Mouse (Mus musculus) stomach, embryonic 15.5 days (tissue): Measurements from ENCODE around the gene Gm20431. TPM values are rescaled to one million over a fixed set of nuclear protein-coding genes. Genes with fewer than 3 reads are reported as not detected.

ENCODE experiments used
- ATAC-seq: fragments of 200-750 bp; cut with Nextera tagmentation; 2 replicates; pipeline ENCODE4 v1.8.0; 2017; ENCODE audit warnings: low read depth, moderate number of reproducible peaks, moderate TSS enrichment; ENCODE audit not compliant: insufficient read depth, low FRiP score
- H3K27ac ChIP-seq: fragments of 300-500 bp; sonication (generic); 2 replicates; pipeline ENCODE4 v1.5.1; 2015; ENCODE audit warnings: mild to moderate bottlenecking, inconsistent platforms
- H3K27me3 ChIP-seq: fragments of 300-500 bp; sonication (generic); replicated peaks from 2 replicates; pipeline ENCODE4 v1.6.1; 2015; ENCODE audit warnings: inconsistent platforms
- H3K36me3 ChIP-seq: fragments of 300-500 bp; sonication (generic); 2 replicates; pipeline ENCODE4 v1.6.1; 2015; ENCODE audit warnings: inconsistent platforms
- H3K4me1 ChIP-seq: fragments of 300-500 bp; sonication (generic); 2 replicates; pipeline ENCODE4 v1.6.1; 2015; ENCODE audit warnings: inconsistent platforms
- H3K4me2 ChIP-seq: fragments of 300-500 bp; sonication (generic); 2 replicates; pipeline ENCODE4 v1.6.1; 2015; ENCODE audit warnings: mild to moderate bottlenecking, inconsistent platforms
- H3K4me3 ChIP-seq: fragments of 300-500 bp; sonication (generic); replicated peaks from 2 replicates; pipeline ENCODE4 v1.5.1; 2015; ENCODE audit warnings: inconsistent platforms
- H3K9ac ChIP-seq: fragments of 300-500 bp; sonication (generic); 2 replicates; pipeline ENCODE4 v1.6.1; 2015; ENCODE audit warnings: inconsistent platforms
- H3K9me3 ChIP-seq: fragments of 300-500 bp; sonication (generic); 2 replicates; pipeline ENCODE4 v1.6.1; 2016; ENCODE audit warnings: inconsistent platforms
- WGBS: fragments of 180-500 bp; shearing (Covaris S2); methylation state at CpG from one replicate; pipeline ENCODE4 v1.1.7; 2015; 5-methylcytosine and 5-hydroxymethylcytosine counted together
- polyA plus RNA-seq: library from polyadenylated mRNA; unstranded; fragments of >200 nt; fragmentation: Nextera tagmentation; extraction: Ambion mirVana; gene quantifications from 2 replicates; pipeline ENCODE4 v1.2.1, GENCODE M21; 2015

The Gm20431 gene
- polyA plus RNA-seq, 1 experiment from 2014 or later, result 9.6 TPM

- no peaks in the 10 kb centered on the region for H3K36me3 ChIP-seq
- no peaks in the 10 kb centered on the region for H3K27me3 ChIP-seq
- no peak overlapping the region for H3K27ac ChIP-seq
- no peak overlapping the region for H3K9ac ChIP-seq
- no peak for ATAC-seq
- H3K9me3 ChIP-seq, result no peaks in the 10 kb centered on the region
- H3K4me1 ChIP-seq, result peaks cover 17% of the 10 kb centered on the region
- H3K4me2 ChIP-seq, result no peak overlapping the region
- H3K4me3 ChIP-seq, result no peak overlapping the region
- WGBS, result 78% methylated on average over 14 of the region's 14 CpGs
Observed at GRCm38 (mm10) chr2:167695491-167695890, 34.2 kb upstream of the Gm20431 start.

- ATAC-seq, result no peak
- peaks cover 17% of the 10 kb centered on the region for H3K4me1 ChIP-seq
- H3K36me3 ChIP-seq, result no peaks in the 10 kb centered on the region
- H3K27ac ChIP-seq, result no peak overlapping the region
- no peak overlapping the region for H3K9ac ChIP-seq
- H3K27me3 ChIP-seq, result no peaks in the 10 kb centered on the region
- 92% methylated on average over 7 of the region's 7 CpGs for WGBS
- H3K4me3 ChIP-seq, result no peak overlapping the region
- H3K4me2 ChIP-seq, result no peak overlapping the region
- no peaks in the 10 kb centered on the region for H3K9me3 ChIP-seq
Observed at GRCm38 (mm10) chr2:167694963-167695362, 33.7 kb upstream of the Gm20431 start.

- 61% methylated on average over 1 of the region's 1 CpGs for WGBS
Observed at GRCm38 (mm10) chr2:167694244-167694643, 32.9 kb upstream of the Gm20431 start.

GRCm38 (mm10) chr2:167693540-167693939, 32.2 kb upstream of the Gm20431 start:
- Histone ChIP-seq H3K36me3 (no peaks in the 10 kb centered on the region), H3K27ac (no peak overlapping the region), H3K4me3 (no peak overlapping the region), H3K4me1 (peaks cover 17% of the 10 kb centered on the region), H3K9me3 (no peaks in the 10 kb centered on the region), H3K9ac (no peak overlapping the region), H3K27me3 (no peaks in the 10 kb centered on the region), H3K4me2 (no peak overlapping the region)
- no peak for ATAC-seq
- WGBS, result 81% methylated on average over 2 of the region's 2 CpGs

More at GRCm38 (mm10) chr2:167694244-167694643, 32.9 kb upstream of the Gm20431 start:
- ATAC-seq, result no peak
- peaks cover 17% of the 10 kb centered on the region for H3K4me1 ChIP-seq
- H3K27ac ChIP-seq, result no peak overlapping the region
- H3K9me3 ChIP-seq, result no peaks in the 10 kb centered on the region
- H3K27me3 ChIP-seq, result no peaks in the 10 kb centered on the region
- H3K36me3 ChIP-seq, result no peaks in the 10 kb centered on the region
- no peak overlapping the region for H3K9ac ChIP-seq
- H3K4me2 ChIP-seq, result no peak overlapping the region
- no peak overlapping the region for H3K4me3 ChIP-seq

- WGBS, result 73% methylated on average over 3 of the region's 3 CpGs
- 0 out of 2 replicates have a peak, but pooled peaks cover under 1% of the 10 kb centered on the region for H3K27me3 ChIP-seq
- H3K9me3 ChIP-seq, result no peaks in the 10 kb centered on the region
- H3K4me3 ChIP-seq, result no peak overlapping the region
- H3K36me3 ChIP-seq, result no peaks in the 10 kb centered on the region
- H3K4me1 ChIP-seq, result peaks cover 19% of the 10 kb centered on the region
- no peak for ATAC-seq
- no peak overlapping the region for H3K27ac ChIP-seq
- no peak overlapping the region for H3K4me2 ChIP-seq
- H3K9ac ChIP-seq, result no peak overlapping the region
Observed at GRCm38 (mm10) chr2:167692831-167693230, 31.5 kb upstream of the Gm20431 start.

GRCm38 (mm10) chr2:167691871-167692661, 30.8 kb upstream of the Gm20431 start:
- no peak overlapping the region for H3K9ac ChIP-seq
- 77% methylated on average over 14 of the region's 14 CpGs for WGBS
- no peak for ATAC-seq
- peak overlapping the region; percentile 34; the same call in 1 of the 2 replicates for H3K4me3 ChIP-seq
- H3K9me3 ChIP-seq, result no peaks in the 10 kb centered on the region
- H3K4me2 ChIP-seq, result peak overlapping the region; percentile 89
- 0 out of 2 replicates have a peak, but pooled peaks cover 2% of the 10 kb centered on the region for H3K27me3 ChIP-seq
- H3K4me1 ChIP-seq, result peaks cover 23% of the 10 kb centered on the region
- H3K36me3 ChIP-seq, result no peaks in the 10 kb centered on the region
- H3K27ac ChIP-seq, result no peak overlapping the region

- no peak for ATAC-seq
- no peak overlapping the region for H3K9ac ChIP-seq
- H3K4me1 ChIP-seq, result peaks cover 24% of the 10 kb centered on the region
- H3K27me3 ChIP-seq, result 0 out of 2 replicates have a peak, but pooled peaks cover 2% of the 10 kb centered on the region
- peak overlapping the region; percentile 34 for H3K4me3 ChIP-seq
- no peaks in the 10 kb centered on the region for H3K9me3 ChIP-seq
- WGBS, result 88% methylated on average over 6 of the region's 6 CpGs
- H3K27ac ChIP-seq, result no peak overlapping the region
- peak overlapping the region; percentile 89 for H3K4me2 ChIP-seq
- no peaks in the 10 kb centered on the region for H3K36me3 ChIP-seq
Observed at GRCm38 (mm10) chr2:167691410-167691809, 30.1 kb upstream of the Gm20431 start.

GRCm38 (mm10) chr2:167690962-167691311, 29.6 kb upstream of the Gm20431 start:
- Histone ChIP-seq H3K36me3 (no peaks in the 10 kb centered on the region), H3K27ac (no peak overlapping the region), H3K9ac (no peak overlapping the region), H3K27me3 (0 out of 2 replicates have a peak, but pooled peaks cover 2% of the 10 kb centered on the region), H3K4me2 (peak overlapping the region; percentile 89), H3K9me3 (no peaks in the 10 kb centered on the region), H3K4me3 (peak overlapping the region; percentile 34), H3K4me1 (peaks cover 24% of the 10 kb centered on the region)
- 70% methylated on average over 12 of the region's 12 CpGs for WGBS
- ATAC-seq, result no peak

GRCm38 (mm10) chr2:167690219-167690961, 29.1 kb upstream of the Gm20431 start:
- Histone ChIP-seq H3K9ac (0 out of 2 replicates have a peak overlapping the region, but pooled peaks have one; percentile 8), H3K4me3 (peak overlapping the region; percentile 68), H3K27ac (peak overlapping the region; percentile 85; the same call in 1 of the 2 replicates), H3K27me3 (0 out of 2 replicates have a peak, but pooled peaks cover 2% of the 10 kb centered on the region), H3K4me2 (peak overlapping the region; percentile 89), H3K36me3 (no peaks in the 10 kb centered on the region), H3K4me1 (peaks cover 24% of the 10 kb centered on the region), H3K9me3 (no peaks in the 10 kb centered on the region)
- WGBS, result 45% methylated on average over 15 of the region's 15 CpGs
- no peak for ATAC-seq

- WGBS, result under 1% methylated on average over 92 of the region's 99 CpGs
- Histone ChIP-seq H3K9ac (peak within 1 kb of the TSS; percentile 50), H3K27me3 (0 out of 2 replicates have a peak, but pooled peaks cover 2% of the 10 kb centered on the region), H3K4me2 (peak within 1 kb of the TSS; percentile 89), H3K36me3 (no peaks in the 10 kb centered on the region), H3K4me1 (peaks cover 24% of the 10 kb centered on the region), H3K27ac (peak within 1 kb of the TSS; percentile 85), H3K9me3 (no peaks in the 10 kb centered on the region), H3K4me3 (peak within 1 kb of the TSS; percentile 68)
- no peak for ATAC-seq
Observed at GRCm38 (mm10) chr2:167689501-167690218, 28.4 kb upstream of the Gm20431 start, which contains the start of gene Tmem189. Gene Tmem189, minus strand, starts transcription at chr2:167689822.
